Mouse (Mus musculus): ENCODE data around the gene Cnn3.
A peak's percentile ranks its signal among the peaks of the same experiment; 100 is the strongest.

Cnn3 gene

DNA sequence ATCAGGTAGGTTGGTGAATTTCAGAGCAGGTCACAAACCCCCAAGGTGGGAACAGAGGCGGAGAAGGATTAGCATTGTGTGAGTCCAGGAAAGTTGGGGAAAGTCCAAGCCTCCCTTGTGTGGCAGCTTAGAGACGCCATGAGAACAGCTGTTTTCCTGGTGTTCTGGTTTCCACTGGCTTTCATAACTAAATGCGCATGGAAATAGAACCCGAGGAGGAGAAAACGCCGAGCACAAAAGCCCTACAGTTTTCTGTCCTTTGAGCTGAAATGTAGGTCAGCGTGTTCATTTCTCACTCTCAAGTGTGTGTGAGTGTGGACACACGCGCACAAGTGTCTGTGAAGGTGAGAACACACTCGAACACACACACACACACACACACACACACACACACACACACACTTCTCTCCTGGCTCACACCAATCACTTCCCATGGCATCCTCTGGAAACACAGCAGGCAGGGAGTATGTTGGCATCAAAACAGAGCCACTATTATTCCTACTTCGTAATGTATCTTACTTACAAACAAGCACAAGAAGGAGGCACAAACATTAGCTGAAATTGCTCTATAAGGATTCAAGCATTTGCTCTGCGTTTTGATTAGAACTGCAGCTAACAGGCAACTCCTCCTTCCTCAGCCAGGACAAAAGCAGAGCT, 63.3 kb downstream of the Cnn3 start:
- DNase-seq (ENCODE audit: low read depth, low spot score): no peak

DNA sequence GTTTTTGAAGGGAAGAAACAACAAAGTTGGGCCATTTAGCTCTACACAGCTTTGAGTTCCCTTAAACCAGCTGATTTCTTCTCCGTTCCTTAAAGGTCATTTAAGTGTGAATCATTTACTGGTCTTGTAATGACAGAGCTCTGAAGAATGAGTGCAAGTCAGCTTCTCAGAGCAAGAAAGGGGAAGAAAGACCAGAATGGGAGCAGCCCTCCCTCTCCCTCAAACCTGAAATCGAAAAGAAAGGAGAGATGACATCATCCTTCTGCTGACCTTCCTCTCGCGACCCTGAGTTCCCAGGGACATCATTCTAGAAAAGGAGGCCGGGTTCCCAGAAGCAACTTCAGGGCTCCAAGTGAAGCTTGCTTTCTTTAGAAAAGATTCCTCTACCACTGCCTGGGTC, 64.6 kb downstream of the Cnn3 start:
- no peak for DNase-seq (ENCODE audit: low read depth, low spot score)

DNA sequence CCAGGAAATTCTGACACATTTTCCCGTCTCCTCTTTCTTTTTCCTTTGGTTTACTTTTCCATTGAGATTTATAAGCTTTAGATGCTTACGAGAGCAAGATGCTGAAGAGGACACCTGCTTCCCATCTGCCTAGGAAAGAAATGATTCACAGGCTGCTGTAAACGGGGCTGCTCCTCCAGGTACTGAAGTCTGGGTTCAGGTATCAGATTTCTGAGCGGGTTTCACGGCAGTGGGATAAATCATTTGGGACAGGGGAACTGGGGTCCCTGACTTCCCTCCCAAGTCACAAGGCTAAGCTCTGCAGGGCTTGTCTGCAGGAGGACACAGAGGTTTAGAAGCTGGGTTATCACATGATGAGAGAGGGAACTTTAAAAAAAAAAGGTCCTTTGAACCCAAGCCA, 65.7 kb downstream of the Cnn3 start:
- DNase-seq (ENCODE audit: low read depth, low spot score): no peak

DNA sequence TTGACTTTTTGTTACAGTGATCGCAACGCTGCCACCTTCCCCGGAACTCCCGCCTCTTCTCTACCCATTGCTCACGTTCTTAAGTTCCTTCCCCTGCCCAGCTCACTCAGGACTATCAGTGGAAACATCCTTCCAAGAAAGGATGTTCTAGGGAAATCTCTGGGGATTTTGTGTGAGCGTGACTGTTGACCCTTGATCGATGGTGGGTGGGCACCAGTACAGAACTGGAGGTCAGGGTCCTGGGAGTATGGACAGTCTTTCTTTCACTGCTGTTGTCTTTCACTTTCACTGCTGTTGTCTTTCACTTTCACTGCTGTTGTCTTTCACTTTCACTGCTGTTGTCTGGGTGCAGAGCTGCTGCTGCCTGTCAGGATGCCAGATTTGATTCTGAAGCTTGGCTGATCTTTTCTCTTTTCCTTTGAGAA, 67.7 kb downstream of the Cnn3 start:
- no peak for DNase-seq (ENCODE audit: low read depth, low spot score)

DNA sequence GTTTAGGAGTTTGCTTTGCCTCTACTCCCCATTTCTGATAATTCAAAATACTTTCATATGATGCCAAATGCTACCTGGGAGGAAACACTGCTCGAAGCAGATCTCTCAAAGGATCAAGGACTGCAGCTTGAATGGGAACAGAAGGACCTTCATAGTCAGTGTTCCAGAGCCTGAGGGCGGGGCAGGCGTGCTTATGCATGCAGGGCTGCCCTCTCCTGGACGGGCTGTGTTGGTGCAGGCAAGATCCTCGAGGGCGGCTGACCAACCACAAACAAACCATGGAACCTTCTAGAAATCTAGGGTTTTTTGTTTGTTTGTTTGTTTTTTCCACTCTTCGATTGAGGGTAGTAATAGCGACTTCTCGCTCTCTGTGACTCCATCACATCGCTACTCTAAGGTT, 73.9 kb downstream of the Cnn3 start:
- peak; percentile 49 for DNase-seq (ENCODE audit: low read depth, low spot score)

DNA sequence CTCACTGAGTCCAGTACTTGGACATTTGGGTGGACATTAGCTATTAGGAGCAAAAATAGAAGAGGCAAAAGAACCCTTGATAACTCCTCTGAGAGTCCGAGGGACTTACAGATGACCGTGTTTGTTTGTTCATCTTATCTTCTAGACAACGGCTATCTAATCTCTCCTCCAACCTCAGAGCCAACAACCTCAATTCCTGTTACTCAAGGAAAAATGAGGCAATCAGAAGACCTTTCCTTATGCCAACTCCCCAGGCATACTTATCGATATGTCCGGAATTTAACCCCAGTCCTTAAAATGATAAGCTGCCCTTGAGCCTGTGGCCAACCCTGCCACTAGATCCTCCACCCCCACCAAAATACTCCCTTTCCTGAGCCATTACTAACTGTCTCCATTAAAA, 74.4 kb downstream of the Cnn3 start:
- no peak for DNase-seq (ENCODE audit: low read depth, low spot score)

DNA sequence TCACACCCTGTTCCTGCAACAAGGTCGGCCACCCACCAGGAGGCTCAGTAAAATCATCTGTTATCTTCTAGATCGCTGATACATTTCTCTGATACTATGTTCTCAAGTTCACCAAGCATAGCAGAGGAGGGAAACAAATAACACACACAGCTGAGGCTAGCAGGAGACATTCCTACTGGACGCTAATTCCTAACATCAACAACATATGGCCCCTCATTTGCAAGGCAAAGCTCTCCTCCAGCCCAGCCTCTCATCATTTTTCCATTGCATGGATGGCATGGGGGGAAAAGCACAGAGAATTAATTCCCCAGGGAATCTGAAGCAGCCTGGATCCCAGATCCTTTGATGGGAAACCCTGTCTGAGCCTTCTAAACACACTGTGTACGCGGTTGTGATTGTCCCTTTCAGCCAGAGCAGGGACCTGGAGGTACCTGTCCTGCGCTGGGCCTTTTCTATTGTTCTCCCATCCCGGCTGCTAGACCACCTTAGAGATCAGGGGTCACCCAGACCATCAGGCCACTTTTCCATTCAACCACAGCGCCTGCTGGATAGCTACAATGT, 78.7 kb downstream of the Cnn3 start:
- DNase-seq (ENCODE audit: low read depth, low spot score): no peak

DNA sequence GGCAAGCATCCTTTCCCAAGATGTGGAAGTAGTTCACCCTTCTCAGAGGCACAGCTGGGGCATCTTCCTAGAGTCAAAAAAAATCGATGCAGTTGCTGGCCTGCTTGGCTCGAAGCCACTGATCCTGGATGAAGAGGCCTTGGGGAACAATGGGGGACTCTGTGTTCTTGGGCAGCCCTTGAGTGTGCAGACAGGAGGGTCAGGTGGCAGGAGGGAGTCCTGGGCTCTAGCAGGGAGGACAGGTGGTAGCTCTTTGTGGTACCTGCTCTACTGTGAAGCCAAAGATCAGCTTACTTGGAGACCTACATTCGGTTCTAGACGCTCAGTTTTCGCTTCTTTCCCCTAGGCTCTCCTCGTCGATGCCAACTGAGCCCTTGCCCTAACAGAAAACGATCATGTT, 79.9 kb downstream of the Cnn3 start:
- no peak for DNase-seq (ENCODE audit: low read depth, low spot score)

DNA sequence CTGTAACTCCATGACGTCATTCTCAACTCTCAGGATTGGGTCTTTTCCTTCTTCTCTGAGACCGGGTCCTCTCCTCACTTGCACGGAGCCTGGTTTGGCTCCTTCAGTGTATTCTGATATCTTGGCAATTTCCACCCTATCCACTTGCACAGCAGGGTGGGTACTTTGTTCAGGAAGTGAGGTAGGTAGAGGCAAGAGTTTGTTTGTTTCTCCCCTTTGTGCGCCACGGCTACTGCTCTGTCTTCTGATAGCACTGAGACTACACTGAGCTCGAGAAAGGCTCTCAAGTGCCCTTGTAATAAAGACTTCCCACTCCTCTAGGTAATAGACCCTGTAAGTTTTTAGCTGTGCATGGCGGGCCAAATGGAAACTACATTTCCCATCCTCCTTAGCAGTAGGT, 80.5 kb downstream of the Cnn3 start:
- DNase-seq (ENCODE audit: low read depth, low spot score): no peak

DNA sequence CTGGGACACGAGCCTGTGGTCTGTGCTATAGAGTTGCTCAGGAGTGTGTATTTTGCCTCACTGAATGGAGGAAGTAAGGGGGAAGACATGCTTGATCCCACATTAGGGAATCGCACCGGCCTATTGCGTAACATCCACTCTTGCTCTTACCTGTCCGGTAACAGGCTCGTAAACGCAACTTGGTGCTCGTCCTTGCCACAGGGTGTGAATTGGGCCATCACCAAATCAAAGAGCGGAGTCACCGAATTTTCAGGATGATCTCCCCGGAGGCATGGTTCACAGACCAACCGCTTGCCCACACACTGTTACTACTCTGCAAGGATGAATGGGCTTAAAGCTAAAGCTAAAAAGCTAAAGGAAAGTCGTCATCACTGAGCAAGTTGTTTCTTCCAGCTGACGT, 81.4 kb downstream of the Cnn3 start:
- no peak for DNase-seq (ENCODE audit: low read depth, low spot score)
